Mouse (Mus musculus) midbrain, embryonic 11.5 days (tissue): Measurements from ENCODE around the gene Mrgprg. TPM values are rescaled to one million over a fixed set of nuclear protein-coding genes. Genes with fewer than 3 reads are reported as not detected.

Experiments
- ATAC-seq: fragments of 200-750 bp; cut with Nextera tagmentation; 2 replicates; pipeline ENCODE4 v1.8.0; 2017; ENCODE audit warnings: moderate TSS enrichment, moderate library complexity; ENCODE audit not compliant: low FRiP score
- DNase-seq: peaks from one replicate; pipeline ENCODE4 v3.0.0; 2015; ENCODE audit warnings: low spot score; ENCODE audit errors: missing footprints
- H3K27ac ChIP-seq: fragments of 300-500 bp; sonication (generic); 2 replicates; pipeline ENCODE4 v1.5.1; 2014; ENCODE audit warnings: low read depth, low read length
- H3K27me3 ChIP-seq: fragments of 300-500 bp; sonication (generic); 2 replicates; pipeline ENCODE4 v1.6.1; 2014; ENCODE audit warnings: mild to moderate bottlenecking, low read length, moderate library complexity, mixed read lengths; ENCODE audit not compliant: control insufficient read depth, insufficient read depth
- H3K36me3 ChIP-seq: fragments of 300-500 bp; sonication (generic); 2 replicates; pipeline ENCODE4 v1.6.1; 2014; ENCODE audit warnings: mild to moderate bottlenecking, low read length, moderate library complexity, mixed read lengths; ENCODE audit not compliant: control insufficient read depth, insufficient read depth
- H3K4me1 ChIP-seq: fragments of 300-500 bp; sonication (generic); 2 replicates; pipeline ENCODE4 v1.6.1; 2014; ENCODE audit warnings: low read length; ENCODE audit not compliant: control insufficient read depth, insufficient read depth
- H3K4me2 ChIP-seq: fragments of 300-500 bp; sonication (generic); 2 replicates; pipeline ENCODE4 v1.6.1; 2014; ENCODE audit warnings: mild to moderate bottlenecking, moderate library complexity
- H3K4me3 ChIP-seq: fragments of 300-500 bp; sonication (generic); 2 replicates; pipeline ENCODE4 v1.5.1; 2014; ENCODE audit warnings: low read depth, low read length
- H3K9ac ChIP-seq: fragments of 300-500 bp; sonication (generic); 2 replicates; pipeline ENCODE4 v1.6.1; 2014; ENCODE audit warnings: low read length
- H3K9me3 ChIP-seq: fragments of 300-500 bp; sonication (generic); 2 replicates; pipeline ENCODE4 v1.6.1; 2016; ENCODE audit warnings: low read length; ENCODE audit not compliant: control insufficient read depth
- WGBS: fragments of 180-500 bp; shearing (Covaris S2); extraction: QIAGEN DNeasy Blood & Tissue Kit; methylation state at CpG from one replicate; pipeline ENCODE4 v1.1.7; 2014; 5-methylcytosine and 5-hydroxymethylcytosine counted together
- microRNA-seq: library from miRNA; unstranded; fragments of <30 nt; microRNA quantifications from one replicate; pipeline ENCODE4, GENCODE M21; 2017
- polyA plus RNA-seq: library from polyadenylated mRNA; unstranded; fragments of >200 nt; fragmentation: Nextera tagmentation; extraction: Ambion mirVana; gene quantifications from 2 replicates; pipeline ENCODE4 v1.2.1, GENCODE M21; 2014

Gene Mrgprg
- polyA plus RNA-seq, 1 experiment from 2014 or later = not detected

GRCm38 (mm10) chr7:143726396-143726795, 40.4 kb downstream of the Mrgprg start:
- H3K27ac ChIP-seq = no peak overlapping the region
- no peak overlapping the region for H3K4me2 ChIP-seq
- H3K9ac ChIP-seq = no peak overlapping the region
- H3K4me1 ChIP-seq = no peaks in the 10 kb centered on the region
- DNase-seq = no peak
- no peaks in the 10 kb centered on the region for H3K27me3 ChIP-seq
- no peak overlapping the region for H3K4me3 ChIP-seq
- no peak for ATAC-seq
- H3K36me3 ChIP-seq = no peaks in the 10 kb centered on the region
- no peaks in the 10 kb centered on the region for H3K9me3 ChIP-seq
- 76% methylated on average over 4 of the region's 4 CpGs for WGBS

DNA sequence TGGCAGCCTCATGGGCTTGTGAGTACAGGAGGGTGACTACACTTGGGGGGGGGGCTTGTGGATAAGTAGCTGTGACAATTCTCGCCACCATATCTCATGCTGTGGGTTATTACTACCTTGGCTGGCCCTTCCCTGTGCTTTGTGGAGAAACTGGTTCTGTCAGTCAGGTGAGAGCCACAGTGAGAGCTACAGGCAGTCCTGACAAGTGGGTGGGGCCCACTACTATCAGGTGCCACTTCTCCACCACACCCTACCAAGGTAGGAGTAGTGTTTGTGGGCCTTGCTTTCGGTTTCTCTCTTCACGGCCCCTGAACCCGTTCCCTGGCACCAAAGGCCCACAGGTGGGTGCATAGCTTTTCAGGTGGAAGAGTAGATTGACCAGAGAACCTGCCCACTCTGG, 43.0 kb downstream of the Mrgprg start:
- no peak overlapping the region for H3K9ac ChIP-seq
- no peak overlapping the region for H3K4me3 ChIP-seq
- no peaks in the 10 kb centered on the region for H3K36me3 ChIP-seq
- ATAC-seq = no peak
- H3K9me3 ChIP-seq = no peaks in the 10 kb centered on the region
- no peak overlapping the region for H3K27ac ChIP-seq
- H3K4me2 ChIP-seq = no peak overlapping the region
- H3K27me3 ChIP-seq = no peaks in the 10 kb centered on the region
- 92% methylated on average over 4 of the region's 4 CpGs for WGBS
- DNase-seq = no peak
- H3K4me1 ChIP-seq = peaks cover 6% of the 10 kb centered on the region; the same call in 1 of the 2 replicates

GRCm38 (mm10) chr7:143722646-143723045, 44.1 kb downstream of the Mrgprg start:
- H3K4me1 ChIP-seq = peaks cover 6% of the 10 kb centered on the region; the same call in 1 of the 2 replicates
- WGBS = 82% methylated on average over 5 of the region's 5 CpGs
- ATAC-seq = no peak

DNA sequence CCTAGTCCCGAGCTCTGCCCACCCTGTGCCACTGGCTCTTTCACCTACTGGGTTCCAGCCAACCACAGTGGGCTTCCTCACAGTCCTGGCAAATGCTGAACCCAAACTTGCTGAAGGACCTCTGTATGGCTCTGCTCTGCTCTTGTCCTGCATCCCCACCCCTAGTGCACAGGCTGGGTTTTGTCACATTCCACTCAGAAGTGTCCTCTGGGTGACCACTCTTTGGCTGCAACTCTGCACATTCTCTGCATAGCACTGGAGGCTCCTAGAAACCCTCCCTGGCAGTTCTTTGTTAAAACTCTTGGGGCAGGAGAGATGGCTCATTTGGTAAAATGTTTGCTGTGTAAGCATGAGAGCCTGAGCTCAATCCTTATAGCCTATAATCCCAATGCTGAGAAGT, 49.0 kb downstream of the Mrgprg start:
- Histone ChIP-seq H3K4me3 (no peak overlapping the region), H3K36me3 (no peaks in the 10 kb centered on the region), H3K9ac (no peak overlapping the region), H3K9me3 (no peaks in the 10 kb centered on the region), H3K4me1 (peaks cover 8% of the 10 kb centered on the region; the same call in 1 of the 2 replicates), H3K4me2 (no peak overlapping the region), H3K27me3 (no peaks in the 10 kb centered on the region), H3K27ac (no peak overlapping the region)
- DNase-seq (no peak), ATAC-seq (no peak)
- WGBS = 80% methylated on average over 1 of the region's 1 CpGs

More at GRCm38 (mm10) chr7:143722646-143723045, 44.1 kb downstream of the Mrgprg start:
- H3K27ac ChIP-seq = no peak overlapping the region
- no peak for DNase-seq
- H3K27me3 ChIP-seq = no peaks in the 10 kb centered on the region
- no peaks in the 10 kb centered on the region for H3K9me3 ChIP-seq
- no peak overlapping the region for H3K9ac ChIP-seq
- H3K4me2 ChIP-seq = no peak overlapping the region
- no peak overlapping the region for H3K4me3 ChIP-seq
- H3K36me3 ChIP-seq = no peaks in the 10 kb centered on the region

Small RNAs within 50 kb of the gene (microRNA-seq; reads per million reads assigned to microRNA genes)
- gene Gm22064 = not detected

Other genes starting within 250 kb of the Mrgprg start
- 190 and 194 TPM in 2 replicates for gene Nap1l4, start 217.9 kb downstream of the Mrgprg start, polyA plus RNA-seq
- 68.9 and 75.7 TPM in 2 replicates for gene Cars, start 166.9 kb downstream of the Mrgprg start, polyA plus RNA-seq
- gene Tnfrsf26, start 138.3 kb downstream of the Mrgprg start, polyA plus RNA-seq = 0.19 and 0.44 TPM in 2 replicates
- gene Tnfrsf22, start 117.3 kb downstream of the Mrgprg start, polyA plus RNA-seq = 8.0 and 9.5 TPM in 2 replicates
- gene Tnfrsf23, start 81.1 kb downstream of the Mrgprg start, polyA plus RNA-seq = 0.29 and 0.44 TPM in 2 replicates
- 11.2 and 13.0 TPM in 2 replicates for gene Osbpl5, start 10.0 kb downstream of the Mrgprg start, polyA plus RNA-seq
- gene Mrgpre, start 17.5 kb upstream of the Mrgprg start, polyA plus RNA-seq = 2.7 and 3.7 TPM in 2 replicates
- 7.9 and 8.3 TPM in 2 replicates for gene Nadsyn1, start 55.9 kb upstream of the Mrgprg start, polyA plus RNA-seq
- gene Dhcr7, start 56.2 kb upstream of the Mrgprg start, polyA plus RNA-seq = 88.7 and 89.8 TPM in 2 replicates
- not detected in 2 replicates for gene Gm498, start 99.8 kb upstream of the Mrgprg start, polyA plus RNA-seq
- gene Shank2, start 234.9 kb upstream of the Mrgprg start, polyA plus RNA-seq = 2.2 and 2.5 TPM in 2 replicates